ENCODE assay signal across 25 mouse cellular contexts in genomic region chr8:99651302-99651621, GRCm38 (mm10).
"Had no signal": no experiment of that assay in that cellular context is flagged by ENCODE, and none has a peak within 500 bp of the region (broad histone marks: within the 10 kb centered on the region; RNA-seq: fewer than 3 reads in every experiment).

No protein-coding gene starts in this region.

- DNase-seq: gastrocnemius, adult 2 months; gastrocnemius, postnatal 10 days; gastrocnemius, postnatal 25 days; heart, adult 18-20 months; heart, postnatal 10 days; heart, postnatal 4 days; kidney, adult 18-20 months; kidney, adult 8-10 months; kidney, postnatal 10 days; kidney, postnatal 25 days; kidney, postnatal 4 days; liver, embryonic 13.5 days had no signal

- H3K9me3 ChIP-seq: heart, embryonic 10.5 days; heart, embryonic 12.5 days; hindbrain, embryonic 10.5 days; hindbrain, embryonic 12.5 days; intestine, embryonic 15.5 days; limb, embryonic 15.5 days; liver, embryonic 13.5 days; liver, embryonic 15.5 days had no signal

- H3K4me2 ChIP-seq: heart, embryonic 12.5 days; hindbrain, embryonic 12.5 days; hindbrain, embryonic 14.5 days; intestine, embryonic 15.5 days; limb, embryonic 15.5 days; liver, embryonic 13.5 days; liver, embryonic 15.5 days had no signal

- H3K4me1 ChIP-seq: heart, embryonic 10.5 days; heart, embryonic 12.5 days; hindbrain, embryonic 10.5 days; hindbrain, embryonic 12.5 days; intestine, embryonic 15.5 days; limb, embryonic 15.5 days; liver, embryonic 13.5 days; liver, embryonic 15.5 days had no signal

- ATAC-seq: hindbrain, embryonic 16.5 days; inflammation-experienced regulatory T-cells, adult 6 months; intestine, embryonic 15.5 days; intestine, postnatal 0 days had no signal

- H3K9ac ChIP-seq: heart, embryonic 12.5 days; hindbrain, embryonic 12.5 days; hindbrain, embryonic 14.5 days; intestine, embryonic 15.5 days; limb, embryonic 15.5 days; liver, embryonic 13.5 days; liver, embryonic 15.5 days had no signal

- H3K27ac ChIP-seq: gastrocnemius, adult 2 months; heart, embryonic 10.5 days; hindbrain, embryonic 10.5 days; hindbrain, embryonic 12.5 days; hindbrain, embryonic 14.5 days; intestine, embryonic 15.5 days; layer of hippocampus, adult 2 months; left cerebral cortex, adult 2 months; limb, embryonic 15.5 days; liver, embryonic 13.5 days; liver, embryonic 15.5 days had no signal

- H3K4me3 ChIP-seq: gastrocnemius, adult 2 months; heart, embryonic 10.5 days; heart, embryonic 12.5 days; hindbrain, embryonic 10.5 days; hindbrain, embryonic 12.5 days; intestine, embryonic 15.5 days; layer of hippocampus, adult 2 months; left cerebral cortex, adult 2 months; limb, embryonic 15.5 days; liver, embryonic 13.5 days; liver, embryonic 15.5 days had no signal

- H3K27me3 ChIP-seq: heart, embryonic 12.5 days; hindbrain, embryonic 12.5 days; intestine, embryonic 15.5 days; limb, embryonic 15.5 days; liver, embryonic 13.5 days; liver, embryonic 15.5 days had no signal

- H3K36me3 ChIP-seq: heart, embryonic 10.5 days; heart, embryonic 12.5 days; hindbrain, embryonic 10.5 days; hindbrain, embryonic 12.5 days; intestine, embryonic 15.5 days; limb, embryonic 15.5 days; liver, embryonic 13.5 days; liver, embryonic 15.5 days had no signal
